Mouse (Mus musculus) lung, adult 2 months (tissue): Measurements from ENCODE around the gene Fli1.

Source experiments
- CTCF ChIP-seq: fragments of 200-500 bp; IDR thresholded peaks from 2 replicates; pipeline ENCODE4 v1.5.1; 2011; ENCODE audit warnings: mild to moderate bottlenecking, low read length, control low read depth; ENCODE audit not compliant: insufficient read depth
- POLR2A ChIP-seq: fragments of 200-500 bp; IDR thresholded peaks from 2 replicates; pipeline ENCODE4 v1.6.1; 2011; ENCODE audit warnings: low read depth, mild to moderate bottlenecking, control low read depth, low read length, borderline replicate concordance; ENCODE audit errors: extremely low read depth

DNA sequence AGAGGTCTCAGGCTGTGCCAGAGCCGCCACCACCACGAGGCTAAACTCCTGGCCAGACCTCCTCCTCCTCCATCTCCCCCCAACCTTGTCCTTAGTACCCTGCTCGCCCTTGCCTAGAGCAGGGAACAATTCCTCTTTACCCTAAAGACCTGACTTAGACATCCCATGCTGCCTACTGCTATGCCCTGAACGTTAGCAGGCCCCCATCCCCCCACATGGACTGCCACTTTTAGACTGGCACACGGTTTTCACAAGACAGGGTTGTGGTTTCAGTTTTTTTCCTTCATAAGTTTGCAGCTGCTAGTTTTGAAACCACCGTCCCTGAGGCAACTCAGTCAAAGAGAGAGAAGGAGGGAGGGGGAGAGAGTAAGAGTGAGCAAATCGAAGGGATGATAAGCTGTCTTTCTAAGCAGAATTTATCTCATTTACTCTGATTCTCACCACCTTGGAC is 32.9 kb downstream of the Fli1 start:
- TF ChIP-seq CTCF = no peak
- TF ChIP-seq POLR2A = no peak
